Mouse (Mus musculus): ENCODE results near the gene Ptf1a. TPM values are rescaled to one million over a fixed set of nuclear protein-coding genes. Genes with fewer than 3 reads are reported as not detected.

Ptf1a gene
- total and polyA plus RNA-seq, 3 experiments, result not detected

- no peak overlapping the region for H3K9ac ChIP-seq (ENCODE audit: control insufficient read depth, low read depth, low read length, poor library complexity, severe bottlenecking)
- H3K79me2 ChIP-seq (ENCODE audit: control insufficient read depth, insufficient read depth, low read length, poor library complexity), result no peaks in the 10 kb centered on the region
- H3K4me1 ChIP-seq (ENCODE audit: control insufficient read depth in 1 of 2, insufficient read depth in 2 of 2, low read length in 2 of 2), result no peaks in the 10 kb centered on the region
- H3K27ac ChIP-seq (ENCODE audit: control insufficient read depth, low read depth, low read length), result no peak overlapping the region
- no peaks in the 10 kb centered on the region for H3K9me3 ChIP-seq (replicated peaks; ENCODE audit: insufficient read depth, low read length)
- no peak for DNase-seq (ENCODE audit: low read depth, low spot score)
- H3K4me3 ChIP-seq (ENCODE audit: control insufficient read depth in 1 of 2, insufficient read depth in 1 of 2, low read depth in 2 of 2, low read length in 2 of 2), result no peak overlapping the region
- no peaks in the 10 kb centered on the region for H3K27me3 ChIP-seq (ENCODE audit: control insufficient read depth in 1 of 2, insufficient read depth in 2 of 2, low read length in 2 of 2)
- TF ChIP-seq GABPA (IDR thresholded peaks at IDR 0.05; ENCODE audit: low read depth, low read length) (no peak), EP300 (IDR thresholded peaks at IDR 0.05; ENCODE audit: low read depth in 1 of 2, low read length in 2 of 2) (no peak), USF1 (IDR thresholded peaks at IDR 0.05; ENCODE audit: low read depth, low read length) (no peak), ELF1 (IDR thresholded peaks at IDR 0.05; ENCODE audit: low read depth, low read length) (no peak), TAL1 (IDR thresholded peaks at IDR 0.05; ENCODE audit: low read length) (no peak), GATA1 (IDR thresholded peaks at IDR 0.05; ENCODE audit: low read depth, low read length) (no peak), USF2 (IDR thresholded peaks at IDR 0.05; ENCODE audit: borderline replicate concordance in 1 of 2, insufficient read depth in 1 of 2, low read depth in 1 of 2, low read length in 2 of 2) (no peak), MYC (IDR thresholded peaks at IDR 0.05; ENCODE audit: low read depth, low read length) (no peak), ZKSCAN1 (IDR thresholded peaks at IDR 0.05; ENCODE audit: low read depth, low read length) (no peak), CHD1 (IDR thresholded peaks at IDR 0.05; ENCODE audit: low read depth, low read length) (no peak), POLR2AphosphoS2 (IDR thresholded peaks at IDR 0.05; ENCODE audit: low read length) (no peak), JUND (IDR thresholded peaks at IDR 0.05; ENCODE audit: low read depth, low read length) (no peak), RAD21 (IDR thresholded peaks at IDR 0.05; ENCODE audit: low read depth, low read length) (no peak), ZC3H11A (IDR thresholded peaks at IDR 0.05; ENCODE audit: low read depth, low read length) (no peak), UBTF (IDR thresholded peaks at IDR 0.05; ENCODE audit: borderline replicate concordance, insufficient read depth, low read depth, low read length) (no peak), ZNF384 (IDR thresholded peaks at IDR 0.05; ENCODE audit: low read depth, low read length) (no peak), NELFE (IDR thresholded peaks at IDR 0.05; ENCODE audit: low read depth, low read length) (no peak), TBP (IDR thresholded peaks at IDR 0.05; ENCODE audit: low read depth, low read length) (no peak), BHLHE40 (IDR thresholded peaks at IDR 0.05; ENCODE audit: borderline replicate concordance, low read depth, low read length) (no peak)
- no peaks in the 10 kb centered on the region for H3K36me3 ChIP-seq (ENCODE audit: control insufficient read depth in 1 of 2, insufficient read depth in 2 of 2, low read length in 2 of 2)
These were observed 1.3 kb downstream of the Ptf1a start for GRCm38 (mm10) chr2:19446746-19447145.

DNA sequence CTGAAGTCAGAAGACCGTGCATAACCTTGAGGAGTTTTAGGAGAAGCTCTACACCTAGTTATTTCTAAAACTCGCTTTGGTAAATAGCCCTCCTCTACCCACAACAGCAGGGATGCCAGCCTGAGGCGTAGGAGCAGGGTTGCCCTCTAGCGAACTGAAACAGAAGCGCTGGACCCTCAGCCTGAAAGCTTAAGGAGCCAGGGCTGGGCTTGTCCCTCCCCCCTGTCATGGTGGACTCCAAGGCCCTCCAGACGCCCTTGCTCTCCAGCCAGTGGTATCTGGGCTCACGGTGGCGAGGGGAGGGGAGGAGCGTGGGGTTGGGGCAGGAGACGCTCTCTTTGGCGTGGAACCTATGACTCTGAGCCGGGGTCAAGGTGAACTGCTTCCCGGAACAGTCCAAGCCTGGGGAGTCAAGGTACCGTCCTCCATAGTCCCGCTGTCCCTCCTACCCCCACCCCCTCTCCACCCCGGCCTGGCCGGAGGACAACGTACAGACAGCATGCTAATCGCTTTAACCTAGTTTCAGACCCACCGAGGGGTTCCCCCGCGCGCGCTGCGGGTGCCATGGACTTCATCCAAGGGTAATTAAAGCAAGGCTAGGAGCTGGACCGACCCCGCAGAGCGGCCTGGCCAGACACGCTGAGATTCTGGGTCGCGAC lies 2.7 kb downstream of the Ptf1a start:
- Histone ChIP-seq H3K9ac (ENCODE audit: control insufficient read depth, low read depth, low read length, poor library complexity, severe bottlenecking) (no peak overlapping the region), H3K4me3 (ENCODE audit: control insufficient read depth in 1 of 2, insufficient read depth in 1 of 2, low read depth in 2 of 2, low read length in 2 of 2) (no peak overlapping the region), H3K27me3 (ENCODE audit: control insufficient read depth in 1 of 2, insufficient read depth in 2 of 2, low read length in 2 of 2) (no peaks in the 10 kb centered on the region), H3K79me2 (ENCODE audit: control insufficient read depth, insufficient read depth, low read length, poor library complexity) (no peaks in the 10 kb centered on the region), H3K4me1 (ENCODE audit: control insufficient read depth in 1 of 2, insufficient read depth in 2 of 2, low read length in 2 of 2) (no peaks in the 10 kb centered on the region), H3K27ac (ENCODE audit: control insufficient read depth, low read depth, low read length) (no peak overlapping the region), H3K9me3 (replicated peaks; ENCODE audit: insufficient read depth, low read length) (no peaks in the 10 kb centered on the region), H3K36me3 (ENCODE audit: control insufficient read depth in 1 of 2, insufficient read depth in 2 of 2, low read length in 2 of 2) (no peaks in the 10 kb centered on the region)
- no peak for TF ChIP-seq MXI1 (IDR thresholded peaks at IDR 0.05; ENCODE audit: low read depth, low read length)
- no peak for TF ChIP-seq HCFC1 (IDR thresholded peaks at IDR 0.05; ENCODE audit: low read depth, low read length)
- no peak for TF ChIP-seq USF1 (IDR thresholded peaks at IDR 0.05; ENCODE audit: low read depth, low read length)
- TF ChIP-seq TCF12 (IDR thresholded peaks at IDR 0.05; ENCODE audit: low read depth, low read length), result no peak
- TF ChIP-seq MYC (IDR thresholded peaks at IDR 0.05; ENCODE audit: low read depth, low read length), result no peak
- DNase-seq (ENCODE audit: low read depth, low spot score), result no peak

Data from MEL (cell line).